Mouse (Mus musculus): ENCODE measurements around the gene Brox. TPM values are rescaled to one million over a fixed set of nuclear protein-coding genes. Genes with fewer than 3 reads are reported as not detected.

Gene Brox
- polyA plus RNA-seq, 1 experiment = 8.5 TPM

- Histone ChIP-seq H3K36me3 (ENCODE audit: control insufficient read depth, insufficient read depth, low read length) (no peaks in the 10 kb centered on the region), H3K4me3 (ENCODE audit: control insufficient read depth, low read depth, low read length) (no peak overlapping the region), H3K4me1 (ENCODE audit: control insufficient read depth, insufficient read depth, low read length) (peaks cover 2% of the 10 kb centered on the region; the same call in 1 of the 2 replicates), H3K27ac (ENCODE audit: control insufficient read depth, insufficient read depth, low read depth, low read length) (no peak overlapping the region), H3K27me3 (ENCODE audit: control insufficient read depth, insufficient read depth, low read length) (no peaks in the 10 kb centered on the region)
- TF ChIP-seq CTCF (IDR thresholded peaks at IDR 0.05; ENCODE audit: control insufficient read depth, insufficient read depth, insufficient replicate concordance, low read depth, low read length) (no peak), POLR2A (IDR thresholded peaks at IDR 0.05; ENCODE audit: control insufficient read depth, low read depth, low read length) (no peak)
Observed at GRCm38 (mm10) chr1:183267666-183268065, 29.4 kb downstream of the Brox start.

GRCm38 (mm10) chr1:183265921-183266467, 31.1 kb downstream of the Brox start:
- H3K4me3 ChIP-seq (ENCODE audit: control insufficient read depth, low read depth, low read length) = no peak overlapping the region
- H3K36me3 ChIP-seq (ENCODE audit: control insufficient read depth, insufficient read depth, low read length) = no peaks in the 10 kb centered on the region
- no peak overlapping the region for H3K27ac ChIP-seq (ENCODE audit: control insufficient read depth, insufficient read depth, low read depth, low read length)
- TF ChIP-seq CTCF (IDR thresholded peaks at IDR 0.05; ENCODE audit: control insufficient read depth, insufficient read depth, insufficient replicate concordance, low read depth, low read length) = no peak
- TF ChIP-seq POLR2A (IDR thresholded peaks at IDR 0.05; ENCODE audit: control insufficient read depth, low read depth, low read length) = no peak
- no peaks in the 10 kb centered on the region; the same call in 1 of the 2 replicates for H3K4me1 ChIP-seq (ENCODE audit: control insufficient read depth, insufficient read depth, low read length)
- no peaks in the 10 kb centered on the region for H3K27me3 ChIP-seq (ENCODE audit: control insufficient read depth, insufficient read depth, low read length)

GRCm38 (mm10) chr1:183264145-183265008, 32.7 kb downstream of the Brox start:
- H3K36me3 ChIP-seq (ENCODE audit: control insufficient read depth, insufficient read depth, low read length) = no peaks in the 10 kb centered on the region
- no peaks in the 10 kb centered on the region; the same call in 1 of the 2 replicates for H3K4me1 ChIP-seq (ENCODE audit: control insufficient read depth, insufficient read depth, low read length)
- no peak overlapping the region for H3K4me3 ChIP-seq (ENCODE audit: control insufficient read depth, low read depth, low read length)
- no peaks in the 10 kb centered on the region for H3K27me3 ChIP-seq (ENCODE audit: control insufficient read depth, insufficient read depth, low read length)
- TF ChIP-seq CTCF (IDR thresholded peaks at IDR 0.05; ENCODE audit: control insufficient read depth, insufficient read depth, insufficient replicate concordance, low read depth, low read length) (no peak), POLR2A (IDR thresholded peaks at IDR 0.05; ENCODE audit: control insufficient read depth, low read depth, low read length) (no peak)
- H3K27ac ChIP-seq (ENCODE audit: control insufficient read depth, insufficient read depth, low read depth, low read length) = no peak overlapping the region

- Histone ChIP-seq H3K4me1 (ENCODE audit: control insufficient read depth, insufficient read depth, low read length) (no peaks in the 10 kb centered on the region), H3K4me3 (ENCODE audit: control insufficient read depth, low read depth, low read length) (no peak overlapping the region), H3K27me3 (ENCODE audit: control insufficient read depth, insufficient read depth, low read length) (no peaks in the 10 kb centered on the region), H3K36me3 (ENCODE audit: control insufficient read depth, insufficient read depth, low read length) (no peaks in the 10 kb centered on the region), H3K27ac (ENCODE audit: control insufficient read depth, insufficient read depth, low read depth, low read length) (no peak overlapping the region)
- TF ChIP-seq CTCF (IDR thresholded peaks at IDR 0.05; ENCODE audit: control insufficient read depth, insufficient read depth, insufficient replicate concordance, low read depth, low read length) (no peak), POLR2A (IDR thresholded peaks at IDR 0.05; ENCODE audit: control insufficient read depth, low read depth, low read length) (no peak)
Observed at GRCm38 (mm10) chr1:183252574-183252973, 44.5 kb downstream of the Brox start.

- Histone ChIP-seq H3K27ac (ENCODE audit: control insufficient read depth, insufficient read depth, low read depth, low read length) (no peak overlapping the region), H3K36me3 (ENCODE audit: control insufficient read depth, insufficient read depth, low read length) (no peaks in the 10 kb centered on the region), H3K27me3 (ENCODE audit: control insufficient read depth, insufficient read depth, low read length) (no peaks in the 10 kb centered on the region), H3K4me3 (ENCODE audit: control insufficient read depth, low read depth, low read length) (no peak overlapping the region), H3K4me1 (ENCODE audit: control insufficient read depth, insufficient read depth, low read length) (no peaks in the 10 kb centered on the region)
- no peak for TF ChIP-seq POLR2A (IDR thresholded peaks at IDR 0.05; ENCODE audit: control insufficient read depth, low read depth, low read length)
- TF ChIP-seq CTCF (IDR thresholded peaks at IDR 0.05; ENCODE audit: control insufficient read depth, insufficient read depth, insufficient replicate concordance, low read depth, low read length) = no peak
Observed at GRCm38 (mm10) chr1:183251818-183252217, 45.3 kb downstream of the Brox start.

DNA sequence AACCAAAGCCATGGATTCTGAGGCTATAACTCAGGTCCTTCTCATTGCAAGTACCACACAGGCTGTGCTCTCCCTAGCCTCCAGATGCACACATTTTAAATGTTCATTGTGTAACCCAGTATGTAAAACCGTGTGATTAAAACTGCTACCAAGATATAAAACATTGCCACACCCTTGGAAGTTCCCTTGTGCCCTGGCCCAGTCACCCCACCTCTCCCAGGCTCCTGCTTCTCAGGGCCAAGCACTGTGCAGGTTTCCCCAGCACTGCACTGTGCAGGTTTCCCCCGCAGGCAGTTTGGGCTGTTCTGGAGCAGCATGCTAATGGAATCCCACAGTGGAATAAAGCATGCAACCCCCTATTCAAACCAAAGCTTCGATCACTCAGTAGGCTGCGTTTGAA, 46.5 kb downstream of the Brox start:
- no peak for TF ChIP-seq CTCF (IDR thresholded peaks at IDR 0.05; ENCODE audit: control insufficient read depth, insufficient read depth, insufficient replicate concordance, low read depth, low read length)
- TF ChIP-seq POLR2A (IDR thresholded peaks at IDR 0.05; ENCODE audit: control insufficient read depth, low read depth, low read length) = no peak
- H3K4me3 ChIP-seq (ENCODE audit: control insufficient read depth, low read depth, low read length) = no peak overlapping the region
- H3K27ac ChIP-seq (ENCODE audit: control insufficient read depth, insufficient read depth, low read depth, low read length) = no peak overlapping the region
- no peaks in the 10 kb centered on the region for H3K36me3 ChIP-seq (ENCODE audit: control insufficient read depth, insufficient read depth, low read length)
- no peaks in the 10 kb centered on the region for H3K27me3 ChIP-seq (ENCODE audit: control insufficient read depth, insufficient read depth, low read length)
- no peaks in the 10 kb centered on the region for H3K4me1 ChIP-seq (ENCODE audit: control insufficient read depth, insufficient read depth, low read length)

DNA sequence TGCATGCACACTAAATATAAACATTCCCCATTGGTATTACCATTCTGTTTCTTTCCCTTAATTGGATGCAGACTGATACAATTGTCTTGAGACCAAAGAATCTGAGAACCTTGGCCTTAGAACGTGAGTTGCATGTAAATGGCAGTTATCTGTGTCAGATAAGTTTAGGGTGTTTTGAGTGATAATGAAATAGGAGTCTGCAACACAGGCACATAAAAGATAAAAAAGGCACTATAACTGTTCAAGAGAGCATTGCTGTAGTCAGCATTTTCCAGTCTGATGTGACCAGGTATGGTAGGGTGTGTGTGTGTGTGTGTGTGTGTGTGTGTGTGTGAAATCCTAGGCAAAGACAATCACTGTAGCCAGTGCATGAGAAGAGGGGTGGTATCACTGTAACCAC, 48.9 kb downstream of the Brox start:
- H3K27me3 ChIP-seq (ENCODE audit: control insufficient read depth, insufficient read depth, low read length) = no peaks in the 10 kb centered on the region
- TF ChIP-seq POLR2A (IDR thresholded peaks at IDR 0.05; ENCODE audit: control insufficient read depth, low read depth, low read length) (no peak), CTCF (IDR thresholded peaks at IDR 0.05; ENCODE audit: control insufficient read depth, insufficient read depth, insufficient replicate concordance, low read depth, low read length) (no peak)

More for the DNA sequence above, 48.9 kb downstream of the Brox start:
- H3K4me3 ChIP-seq (ENCODE audit: control insufficient read depth, low read depth, low read length) = no peak overlapping the region
- H3K27ac ChIP-seq (ENCODE audit: control insufficient read depth, insufficient read depth, low read depth, low read length) = no peak overlapping the region
- H3K36me3 ChIP-seq (ENCODE audit: control insufficient read depth, insufficient read depth, low read length) = no peaks in the 10 kb centered on the region
- H3K4me1 ChIP-seq (ENCODE audit: control insufficient read depth, insufficient read depth, low read length) = no peaks in the 10 kb centered on the region

Measured in testis, adult 2 months (tissue).